Mouse (Mus musculus): ENCODE measurements around the gene Whamm. TPM values are rescaled to one million over a fixed set of nuclear protein-coding genes. Genes with fewer than 3 reads are reported as not detected.

Whamm gene
- total RNA-seq, 2 experiments from 2014 or later, result 8.2 to 9.4 TPM

GRCm38 (mm10) chr7:81560101-81561049 lies 10.7 kb upstream of the Whamm start:
- intact Hi-C loops (cut with DNase I), result loop anchor here (10.0 kb wide), 2 partner anchors 166 to 216 kb away; partner anchors contain the start of gene Rps17
- no peak for DNase-seq (ENCODE audit: low spot score)

GRCm38 (mm10) chr7:81561211-81561610 lies 9.9 kb upstream of the Whamm start:
- no peak for DNase-seq (ENCODE audit: low spot score)
- intact Hi-C loops (cut with DNase I), result loop anchor here (10.0 kb wide), 2 partner anchors 166 to 216 kb away; partner anchors contain the start of gene Rps17

GRCm38 (mm10) chr7:81563506-81564015 lies 7.5 kb upstream of the Whamm start:
- DNase-seq (ENCODE audit: low spot score), result no peak
- intact Hi-C loops (cut with DNase I), result loop anchor here (10.0 kb wide), 2 partner anchors 169 to 219 kb away; partner anchors contain the start of gene Rps17

- DNase-seq (ENCODE audit: low spot score), result no peak
Measured at GRCm38 (mm10) chr7:81564766-81565165, 6.3 kb upstream of the Whamm start.

GRCm38 (mm10) chr7:81565381-81566055 lies 5.5 kb upstream of the Whamm start:
- intact Hi-C loops (cut with DNase I), result loop anchor here (10.0 kb wide), 2 partner anchors 171 to 221 kb away; partner anchors contain the start of gene Rps17
- DNase-seq (ENCODE audit: low spot score), result no peak

More at GRCm38 (mm10) chr7:81564766-81565165, 6.3 kb upstream of the Whamm start:
- intact Hi-C loops (cut with DNase I), result loop anchor here (10.0 kb wide), 2 partner anchors 170 to 220 kb away; partner anchors contain the start of gene Rps17

- intact Hi-C loops (cut with DNase I), result loop anchor here (10.0 kb wide), 2 partner anchors 172 to 222 kb away; partner anchors contain the start of gene Rps17
- DNase-seq (ENCODE audit: low spot score), result no peak
Measured at GRCm38 (mm10) chr7:81566332-81566731, 4.7 kb upstream of the Whamm start.

- DNase-seq (ENCODE audit: low spot score), result peak; percentile 14
- intact Hi-C loops (cut with DNase I), result loop anchor here (10.0 kb wide), 2 partner anchors 172 to 222 kb away; partner anchors contain the start of gene Rps17
Measured at GRCm38 (mm10) chr7:81566892-81567291, 4.2 kb upstream of the Whamm start, which contains the start of gene Fsd2. Gene Fsd2, minus strand, starts transcription at chr7:81566944.

- DNase-seq (ENCODE audit: low spot score), result no peak
- intact Hi-C loops (cut with DNase I), result loop anchor here (10.0 kb wide), 2 partner anchors 173 to 223 kb away; partner anchors contain the start of gene Rps17
Measured at GRCm38 (mm10) chr7:81567396-81567795, 3.7 kb upstream of the Whamm start.

- intact Hi-C loops (cut with DNase I), result loop anchor here (5.0 to 10.0 kb wide), 3 partner anchors 48 to 225 kb away; partner anchors contain the start of gene Rps17
- DNase-seq (ENCODE audit: low spot score), result no peak
Measured at GRCm38 (mm10) chr7:81569851-81570250, 1.2 kb upstream of the Whamm start.

GRCm38 (mm10) chr7:81570271-81570670 lies 795 bp upstream of the Whamm start:
- intact Hi-C loops (cut with DNase I), result loop anchor here (5.0 kb wide), 1 partner anchor 48 kb away; no protein-coding TSS in a partner anchor
- DNase-seq (ENCODE audit: low spot score), result no peak

GRCm38 (mm10) chr7:81570752-81571107 lies 336 bp upstream of the Whamm start:
- DNase-seq (ENCODE audit: low spot score), result no peak
- intact Hi-C loops (cut with DNase I), result loop anchor here (5.0 kb wide), 1 partner anchor 48 kb away; no protein-coding TSS in a partner anchor

GRCm38 (mm10) chr7:81571941-81572441 lies 925 bp downstream of the Whamm start:
- intact Hi-C loops (cut with DNase I), result loop anchor here (5.0 kb wide), 1 partner anchor 50 kb away; no protein-coding TSS in a partner anchor
- no peak for DNase-seq (ENCODE audit: low spot score)

GRCm38 (mm10) chr7:81572610-81573268 lies 1.7 kb downstream of the Whamm start:
- intact Hi-C loops (cut with DNase I), result loop anchor here (5.0 kb wide), 1 partner anchor 50 kb away; no protein-coding TSS in a partner anchor
- no peak for DNase-seq (ENCODE audit: low spot score)

- DNase-seq (ENCODE audit: low spot score), result no peak
- intact Hi-C loops (cut with DNase I), result loop anchor here (5.0 kb wide), 1 partner anchor 51 kb away; no protein-coding TSS in a partner anchor
Measured at GRCm38 (mm10) chr7:81573397-81573796, 2.3 kb downstream of the Whamm start.

GRCm38 (mm10) chr7:81573821-81574220 lies 2.8 kb downstream of the Whamm start:
- intact Hi-C loops (cut with DNase I), result loop anchor here (5.0 kb wide), 1 partner anchor 52 kb away; no protein-coding TSS in a partner anchor
- DNase-seq (ENCODE audit: low spot score), result no peak

GRCm38 (mm10) chr7:81575606-81576005 lies 4.5 kb downstream of the Whamm start:
- intact Hi-C loops (cut with DNase I), result no loop called here

GRCm38 (mm10) chr7:81577872-81578271 lies 6.8 kb downstream of the Whamm start:
- no peak for DNase-seq (ENCODE audit: low spot score)
- intact Hi-C loops (cut with DNase I), result no loop called here

More at GRCm38 (mm10) chr7:81575606-81576005, 4.5 kb downstream of the Whamm start:
- no peak for DNase-seq (ENCODE audit: low spot score)

- DNase-seq (ENCODE audit: low spot score), result no peak
- intact Hi-C loops (cut with DNase I), result no loop called here
Measured at GRCm38 (mm10) chr7:81578413-81578812, 7.3 kb downstream of the Whamm start.

- no peak for DNase-seq (ENCODE audit: low spot score)
- intact Hi-C loops (cut with DNase I), result no loop called here
Measured at GRCm38 (mm10) chr7:81579312-81579711, 8.2 kb downstream of the Whamm start.

Data from heart, postnatal 25 days (tissue).